Mouse (Mus musculus) heart, embryonic 14.5 days (tissue): ENCODE results near the gene Prss16. TPM values are rescaled to one million over a fixed set of nuclear protein-coding genes. Genes with fewer than 3 reads are reported as not detected.

Source experiments
- ATAC-seq: fragments of 200-750 bp; cut with Nextera tagmentation; 2 replicates; pipeline ENCODE4 v1.8.0; 2017; ENCODE audit warnings: low read depth, moderate TSS enrichment; ENCODE audit not compliant: insufficient number of reproducible peaks, insufficient read depth, low FRiP score
- H3K27ac ChIP-seq, 2 experiments: fragments of 200-500 bp in 1 of 2; fragments of 300-500 bp in 1 of 2; sonication (generic) in 1 of 2; replicated peaks in 1 of 2; 2 replicates each; pipeline ENCODE4 v1.5.1; 2012 to 2014; ENCODE audit warnings: low read depth in 2 of 2, low read length in 2 of 2, control low read depth in 1 of 2, mild to moderate bottlenecking in 1 of 2, mixed read lengths in 1 of 2; ENCODE audit not compliant: control insufficient read depth in 1 of 2, insufficient read depth in 1 of 2
- H3K27me3 ChIP-seq: fragments of 300-500 bp; sonication (generic); 2 replicates; pipeline ENCODE4 v1.6.1; 2014; ENCODE audit warnings: mild to moderate bottlenecking, low read length, control low read depth; ENCODE audit not compliant: control insufficient read depth, insufficient read depth
- H3K36me3 ChIP-seq: fragments of 300-500 bp; sonication (generic); 2 replicates; pipeline ENCODE4 v1.6.1; 2014; ENCODE audit warnings: mild to moderate bottlenecking, control low read depth, low read length, mixed read lengths; ENCODE audit not compliant: control insufficient read depth, insufficient read depth
- H3K4me1 ChIP-seq, 2 experiments: fragments of 200-500 bp in 1 of 2; fragments of 300-500 bp in 1 of 2; sonication (generic) in 1 of 2; 2 replicates each; pipeline ENCODE4 v1.6.1; 2012 to 2014; ENCODE audit warnings: low read length in 2 of 2, control low read depth in 1 of 2, mixed read lengths in 1 of 2; ENCODE audit not compliant: control insufficient read depth in 2 of 2, insufficient read depth in 2 of 2
- H3K4me2 ChIP-seq: fragments of 300-500 bp; sonication (generic); 2 replicates; pipeline ENCODE4 v1.6.1; 2014; ENCODE audit warnings: mild to moderate bottlenecking, low read length
- H3K4me3 ChIP-seq, 2 experiments: fragments of 200-500 bp in 1 of 2; fragments of 300-500 bp in 1 of 2; sonication (generic) in 1 of 2; 2 replicates each; pipeline ENCODE4 v1.5.1; 2012 to 2014; ENCODE audit warnings: low read length in 2 of 2, mild to moderate bottlenecking in 2 of 2, control low read depth in 1 of 2, low read depth in 1 of 2, moderate library complexity in 1 of 2; ENCODE audit not compliant: control insufficient read depth in 1 of 2, insufficient read depth in 1 of 2
- H3K9ac ChIP-seq: fragments of 300-500 bp; sonication (generic); 2 replicates; pipeline ENCODE4 v1.6.1; 2014; ENCODE audit warnings: mild to moderate bottlenecking, low read length
- H3K9me3 ChIP-seq: fragments of 300-500 bp; sonication (generic); 2 replicates; pipeline ENCODE4 v1.6.1; 2016; ENCODE audit warnings: low read length, control low read depth; ENCODE audit not compliant: control insufficient read depth
- WGBS: fragments of 180-500 bp; shearing (Covaris S2); extraction: QIAGEN DNeasy Blood & Tissue Kit; methylation state at CpG from one replicate; pipeline ENCODE4 v1.1.7; 2014; 5-methylcytosine and 5-hydroxymethylcytosine counted together
- polyA plus RNA-seq: library from polyadenylated mRNA; unstranded; fragments of >200 nt; fragmentation: Nextera tagmentation; extraction: Ambion mirVana; gene quantifications from 2 replicates; pipeline ENCODE4 v1.2.1, GENCODE M21; 2014

Prss16 gene
- polyA plus RNA-seq, 1 experiment from 2014 or later = 0.88 TPM

DNA sequence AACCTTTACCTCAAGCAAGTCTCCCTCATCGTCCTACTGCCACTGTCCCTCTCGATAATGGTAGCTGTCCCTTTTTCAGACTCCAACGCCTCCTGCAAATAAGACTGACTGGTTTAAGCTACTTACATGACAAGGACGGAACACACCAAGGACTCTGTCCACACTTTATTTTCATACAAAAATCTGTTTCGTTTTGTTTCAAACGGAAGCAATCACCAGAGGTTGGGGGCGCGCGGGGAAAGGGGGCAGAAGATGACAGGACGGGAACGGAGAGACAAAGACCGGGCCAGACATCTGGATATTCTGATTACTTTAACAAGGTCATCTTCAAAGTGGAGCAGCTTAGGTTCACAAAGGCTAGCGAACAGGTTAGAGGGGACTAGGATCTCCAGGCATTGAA, 4.2 kb upstream of the Prss16 start:
- no peak overlapping the region for H3K27ac ChIP-seq
- no peak for ATAC-seq
- peak overlapping the region; percentile 20; the same call in 1 of the 2 replicates for H3K4me2 ChIP-seq
- no peak overlapping the region for H3K9ac ChIP-seq
- 0 out of 4 replicates have a peak overlapping the region, but pooled peaks of 1 of the 2 experiments have one; percentile 8 for H3K4me3 ChIP-seq
- peaks cover 0 to 2% of the 10 kb centered on the region in 2 experiments; a peak in 2 of 4 replicates for H3K4me1 ChIP-seq
- 0 out of 2 replicates have a peak, but pooled peaks cover 3% of the 10 kb centered on the region for H3K9me3 ChIP-seq
- peaks cover 64% of the 10 kb centered on the region for H3K27me3 ChIP-seq
- 20% methylated on average over 13 of the region's 13 CpGs for WGBS
- no peaks in the 10 kb centered on the region for H3K36me3 ChIP-seq

DNA sequence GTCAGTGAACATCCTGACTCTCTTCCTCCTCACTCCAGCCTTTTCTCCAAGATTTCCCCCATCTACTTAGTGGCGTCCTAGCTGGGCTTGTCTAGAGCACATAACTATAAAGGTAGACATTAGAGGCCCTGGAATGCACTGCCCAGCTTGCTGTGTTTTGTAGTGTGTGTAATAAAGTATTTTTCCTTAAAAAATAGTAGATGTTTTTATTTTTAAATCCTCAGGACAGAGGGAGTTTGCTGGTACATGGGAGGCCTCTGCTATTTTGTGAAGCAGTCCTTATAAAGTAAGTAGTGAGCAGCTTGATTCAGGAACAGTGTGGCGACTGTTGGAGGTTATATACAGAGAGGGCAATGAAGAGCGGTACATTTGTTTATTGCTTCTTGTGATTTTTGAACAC, 835 bp downstream of the Prss16 start:
- H3K4me2 ChIP-seq = no peak overlapping the region
- no peaks in the 10 kb centered on the region for H3K36me3 ChIP-seq
- H3K4me1 ChIP-seq = peaks cover 2 to 15% of the 10 kb centered on the region in 2 experiments; a peak in 3 of 4 replicates
- no peaks in the 10 kb centered on the region for H3K9me3 ChIP-seq
- H3K27me3 ChIP-seq = peaks cover 91% of the 10 kb centered on the region
- H3K9ac ChIP-seq = no peak overlapping the region
- no peak overlapping the region for H3K4me3 ChIP-seq
- WGBS = 83% methylated on average over 3 of the region's 3 CpGs
- ATAC-seq = no peak
- no peak overlapping the region for H3K27ac ChIP-seq

DNA sequence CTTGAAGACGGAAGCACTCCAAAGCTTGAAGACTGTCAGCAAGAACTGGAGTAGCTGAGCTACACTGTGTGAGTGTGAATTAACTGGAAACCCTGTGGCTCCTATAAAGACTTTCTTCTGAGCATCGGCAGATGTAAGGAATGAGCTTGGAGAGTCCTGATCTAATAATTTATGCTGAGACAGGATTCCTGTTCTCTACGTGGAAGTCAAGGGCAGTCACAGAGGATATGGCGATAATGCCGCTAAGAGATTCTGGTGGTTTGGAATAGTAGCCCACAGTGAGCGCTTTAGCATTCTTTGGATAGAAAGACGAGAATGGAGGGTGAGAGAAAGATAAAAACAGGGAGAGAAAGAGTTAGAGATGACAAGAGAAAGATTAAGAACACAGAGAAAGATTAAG, 1.7 kb downstream of the Prss16 start:
- H3K36me3 ChIP-seq = no peaks in the 10 kb centered on the region
- no peak overlapping the region for H3K4me2 ChIP-seq
- no peak overlapping the region for H3K4me3 ChIP-seq
- no peak overlapping the region for H3K27ac ChIP-seq
- H3K9me3 ChIP-seq = no peaks in the 10 kb centered on the region
- no peak overlapping the region for H3K9ac ChIP-seq
- peaks cover 2 to 15% of the 10 kb centered on the region in 2 experiments; a peak in 2 of 4 replicates for H3K4me1 ChIP-seq
- ATAC-seq = no peak
- peaks cover 94% of the 10 kb centered on the region for H3K27me3 ChIP-seq
- WGBS = 48% methylated on average over 7 of the region's 7 CpGs

DNA sequence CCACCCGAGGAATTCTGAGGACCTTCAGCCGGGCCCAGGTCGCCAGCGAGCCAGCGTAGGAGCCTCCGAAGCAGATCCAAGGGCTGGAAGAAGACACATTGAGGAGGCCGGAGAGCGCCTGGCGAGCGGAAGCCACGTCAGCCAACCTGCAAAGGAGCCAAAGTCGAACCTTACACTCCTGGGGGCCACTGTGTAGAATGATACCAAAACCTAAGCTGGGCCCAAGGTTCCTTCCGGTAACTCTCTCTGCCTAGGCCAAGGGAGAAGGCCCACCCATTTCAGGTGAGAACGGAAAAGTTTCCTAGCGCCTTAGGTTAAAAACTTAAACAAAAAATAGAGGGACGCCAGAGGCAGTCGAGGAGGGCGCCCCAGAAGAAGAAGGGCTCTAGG, 2.4 kb downstream of the Prss16 start:
- Histone ChIP-seq H3K9ac (peak overlapping the region; percentile 12; the same call in 1 of the 2 replicates), H3K4me3 (peak overlapping the region; percentile 54 to 64; a peak in 3 of 4 replicates)

DNA sequence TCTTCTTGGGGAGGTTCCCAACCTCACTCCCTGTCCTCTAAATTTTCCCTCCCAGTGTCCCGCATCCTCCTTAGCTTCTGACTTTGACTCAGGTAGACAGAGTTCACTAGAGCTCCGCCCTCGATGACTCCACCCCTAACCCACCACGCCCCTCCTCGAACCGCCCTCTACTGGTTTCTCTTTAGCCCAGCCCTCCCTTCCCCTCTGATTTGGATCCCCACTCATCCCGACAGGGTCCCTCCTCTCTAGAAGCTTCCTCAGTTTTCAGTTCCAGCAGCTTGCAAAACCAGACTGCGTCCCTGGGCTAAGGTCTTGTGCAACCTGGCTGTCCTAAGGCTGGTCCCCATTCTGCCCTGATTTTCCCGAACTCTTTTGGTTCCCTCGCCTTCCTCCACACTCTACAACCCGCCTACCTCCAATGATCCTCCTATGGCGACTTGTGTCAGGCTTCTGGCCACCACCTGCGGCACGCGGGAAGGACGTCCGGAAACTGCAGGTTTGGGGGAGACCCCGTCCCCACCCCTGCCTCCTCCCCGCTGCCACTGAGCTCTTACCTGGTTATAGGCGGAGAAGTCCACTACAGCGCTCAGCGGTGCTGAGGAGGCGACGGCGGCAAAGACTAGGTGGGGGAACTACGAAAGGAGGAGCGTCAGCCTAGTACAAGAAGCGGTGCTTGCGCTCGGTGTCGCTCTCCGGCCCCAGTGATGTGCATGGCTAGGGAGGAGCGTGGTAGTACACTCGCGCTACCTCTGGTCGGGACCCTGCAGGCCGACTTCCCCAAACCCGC, 3.0 kb downstream of the Prss16 start:
- WGBS = under 1% methylated on average over 38 of the region's 38 CpGs
- H3K9me3 ChIP-seq = no peaks in the 10 kb centered on the region
- H3K36me3 ChIP-seq = no peaks in the 10 kb centered on the region
- peak overlapping the region; percentile 48 for H3K9ac ChIP-seq
- H3K4me1 ChIP-seq = peaks cover 2 to 15% of the 10 kb centered on the region in 2 experiments; a peak in 2 of 4 replicates
- H3K27me3 ChIP-seq = peaks cover 94% of the 10 kb centered on the region
- H3K27ac ChIP-seq = no peak overlapping the region
- peak overlapping the region; percentile 54 to 64 for H3K4me3 ChIP-seq
- ATAC-seq = peak; percentile 54; the same call in 1 of the 2 replicates
- peak overlapping the region; percentile 96 for H3K4me2 ChIP-seq

More for the DNA sequence above, 2.4 kb downstream of the Prss16 start:
- Histone ChIP-seq H3K4me2 (peak overlapping the region; percentile 96), H3K36me3 (no peaks in the 10 kb centered on the region), H3K27me3 (peaks cover 93% of the 10 kb centered on the region), H3K27ac (no peak overlapping the region), H3K9me3 (no peaks in the 10 kb centered on the region), H3K4me1 (peaks cover 2 to 15% of the 10 kb centered on the region in 2 experiments; a peak in 2 of 4 replicates)
- no peak for ATAC-seq
- 4% methylated on average over 18 of the region's 18 CpGs for WGBS

DNA sequence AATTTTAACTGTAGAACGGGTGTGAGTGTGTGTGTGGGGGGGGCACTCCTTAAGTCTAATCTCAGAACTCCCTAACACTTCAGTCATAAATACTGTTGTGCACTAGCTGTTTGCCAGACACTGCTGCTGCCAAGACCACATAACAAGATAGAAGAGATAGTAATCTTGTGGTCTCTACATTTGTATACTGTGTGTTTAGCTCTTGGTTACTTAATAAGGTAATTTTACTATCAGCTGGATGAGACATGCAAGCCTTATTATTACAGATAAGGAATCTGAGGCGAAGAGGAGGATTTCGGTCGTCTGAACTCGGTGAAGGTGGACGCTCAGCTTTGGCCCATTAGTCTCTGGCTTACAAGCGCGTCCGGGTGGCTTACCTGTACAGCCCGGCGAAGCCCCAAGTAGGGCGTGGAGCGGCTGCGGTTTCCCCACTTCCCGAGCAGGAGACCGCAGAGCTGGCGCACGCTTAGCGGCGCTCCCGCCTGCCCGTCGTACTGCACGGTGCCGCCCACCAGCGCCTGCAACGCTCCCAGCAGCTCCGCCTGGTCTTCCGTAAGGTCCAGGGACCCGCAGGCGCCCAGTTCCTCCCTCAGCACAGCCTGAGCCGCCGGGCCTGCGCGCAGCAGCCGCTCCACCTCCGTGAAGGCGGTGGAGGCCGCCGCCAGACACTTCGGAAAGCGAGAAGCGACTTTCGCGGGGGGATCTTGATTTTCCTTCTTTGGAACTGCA, 3.8 kb downstream of the Prss16 start:
- peak overlapping the region; percentile 48 for H3K9ac ChIP-seq
- no peak overlapping the region for H3K27ac ChIP-seq

DNA sequence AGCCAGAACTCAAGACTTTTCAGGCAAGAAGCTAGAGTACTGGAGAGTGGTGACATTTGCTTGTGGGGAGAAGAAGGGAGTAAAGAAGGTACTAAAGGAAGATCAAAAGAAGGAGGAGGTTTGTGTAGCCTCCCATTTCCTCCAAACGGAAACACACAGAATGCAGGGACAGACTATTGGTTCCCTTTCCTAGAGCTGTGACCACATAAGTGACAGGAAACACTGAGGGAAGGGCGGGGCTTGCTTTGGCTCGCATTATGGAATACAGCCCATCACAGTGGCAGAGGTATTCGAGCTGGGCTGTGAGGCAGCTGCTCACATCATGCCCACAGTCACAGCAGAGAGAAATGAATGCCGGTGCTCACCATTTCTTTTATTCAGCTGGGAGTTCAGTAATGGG, 7.7 kb downstream of the Prss16 start:
- Histone ChIP-seq H3K27ac (no peak overlapping the region), H3K36me3 (no peaks in the 10 kb centered on the region), H3K9me3 (no peaks in the 10 kb centered on the region), H3K4me3 (no peak overlapping the region), H3K27me3 (peaks cover 96% of the 10 kb centered on the region), H3K9ac (no peak overlapping the region), H3K4me1 (peaks cover 6 to 21% of the 10 kb centered on the region in 2 experiments; a peak in 3 of 4 replicates), H3K4me2 (no peak overlapping the region)
- no peak for ATAC-seq
- WGBS = 27% methylated on average over 5 of the region's 5 CpGs

More for the DNA sequence above, 3.8 kb downstream of the Prss16 start:
- Histone ChIP-seq H3K4me1 (peaks cover 2 to 15% of the 10 kb centered on the region in 2 experiments; a peak in 2 of 4 replicates), H3K9me3 (no peaks in the 10 kb centered on the region), H3K4me3 (peak overlapping the region; percentile 54 to 64), H3K27me3 (peaks cover 97% of the 10 kb centered on the region), H3K4me2 (peak overlapping the region; percentile 96), H3K36me3 (no peaks in the 10 kb centered on the region)
- 1% methylated on average over 45 of the region's 45 CpGs for WGBS
- ATAC-seq = no peak
